In genomic region chrX:52819338-52819737, GRCm38 (mm10) we compare ENCODE assay signal across 31 mouse cellular contexts. TPM values are rescaled to one million over a fixed set of nuclear protein-coding genes. Genes with fewer than 3 reads are reported as not detected.
DNase-seq lines count a peak whose midpoint lies in the region; ATAC-seq and TF ChIP-seq lines count a peak whose summit lies in the region.
"Had no signal": no experiment of that assay in that cellular context is flagged by ENCODE, and none has a peak within 500 bp of the region (broad histone marks: within the 10 kb centered on the region; RNA-seq: fewer than 3 reads in every experiment).

No protein-coding gene starts in this region.

- H3K79me2 ChIP-seq in MEL (ENCODE audit: control insufficient read depth, insufficient read depth, low read length, poor library complexity) = no peaks in the 10 kb centered on the region

- no peaks in the 10 kb centered on the region for H3K27me3 ChIP-seq in MEL (ENCODE audit: control insufficient read depth in 1 of 2, insufficient read depth in 2 of 2, low read length in 2 of 2)
- H3K27me3 ChIP-seq in intestine, embryonic 15.5 days (replicated peaks) = no peaks in the 10 kb centered on the region
- no peaks in the 10 kb centered on the region; the same call in 1 of the 2 replicates for H3K27me3 ChIP-seq in heart, embryonic 12.5 days (replicated peaks)
- H3K27me3 ChIP-seq: embryonic facial prominence, embryonic 13.5 days; forebrain, embryonic 12.5 days; forebrain, embryonic 15.5 days; heart, embryonic 15.5 days; hindbrain, embryonic 13.5 days had no signal

- TF ChIP-seq POLR2A in MEL (IDR thresholded peaks at IDR 0.05; ENCODE audit: control insufficient read depth in 1 of 2, insufficient read depth in 1 of 2, low read depth in 1 of 2, low read length in 2 of 2, poor library complexity in 1 of 2) = no peak

- H3K4me2 ChIP-seq in intestine, embryonic 15.5 days (replicated peaks) = no peak overlapping the region
- no peak overlapping the region for H3K4me2 ChIP-seq in heart, embryonic 12.5 days
- H3K4me2 ChIP-seq: embryonic facial prominence, embryonic 13.5 days; forebrain, embryonic 12.5 days; forebrain, embryonic 15.5 days; heart, embryonic 11.5 days; heart, embryonic 15.5 days; hindbrain, embryonic 13.5 days had no signal

- no peak overlapping the region for H3K4me3 ChIP-seq in MEL (ENCODE audit: control insufficient read depth in 1 of 2, insufficient read depth in 1 of 2, low read depth in 2 of 2, low read length in 2 of 2)
- H3K4me3 ChIP-seq in intestine, embryonic 15.5 days (replicated peaks) = no peak overlapping the region
- H3K4me3 ChIP-seq in heart, embryonic 12.5 days = no peak overlapping the region
- H3K4me3 ChIP-seq: embryonic facial prominence, embryonic 10.5 days; embryonic facial prominence, embryonic 13.5 days; erythroblast, embryonic 14.5 days; forebrain, embryonic 12.5 days; forebrain, embryonic 15.5 days; heart, embryonic 15.5 days; hindbrain, embryonic 10.5 days; hindbrain, embryonic 13.5 days had no signal

- TF ChIP-seq RAD21 in MEL (IDR thresholded peaks at IDR 0.05; ENCODE audit: low read depth, low read length) = no peak

- no peak for TF ChIP-seq CTCF in MEL (IDR thresholded peaks at IDR 0.05 in 2 of 3, conservative IDR thresholded peaks at IDR 0.05 in 1 of 3; ENCODE audit: control insufficient read depth in 1 of 3, insufficient read depth in 1 of 3, low read depth in 2 of 3, low read length in 3 of 3, poor library complexity in 1 of 3, severe bottlenecking in 1 of 3)

- peak; percentile 88 for ATAC-seq in intestine, embryonic 15.5 days
- ATAC-seq in heart, embryonic 12.5 days (ENCODE audit: insufficient number of reproducible peaks, low FRiP score) = no peak
- ATAC-seq: CD4-positive, CD25-positive, alpha-beta regulatory T cell, adult 4 months; forebrain, embryonic 15.5 days; hindbrain, embryonic 16.5 days; Patski had no signal

- no peak for TF ChIP-seq EP300 in MEL (IDR thresholded peaks at IDR 0.05; ENCODE audit: low read depth in 1 of 2, low read length in 2 of 2)

- H3K9me3 ChIP-seq in MEL (replicated peaks; ENCODE audit: insufficient read depth, low read length) = no peaks in the 10 kb centered on the region
- no peaks in the 10 kb centered on the region for H3K9me3 ChIP-seq in intestine, embryonic 15.5 days
- H3K9me3 ChIP-seq in heart, embryonic 12.5 days (replicated peaks) = no peaks in the 10 kb centered on the region
- H3K9me3 ChIP-seq: embryonic facial prominence, embryonic 10.5 days; embryonic facial prominence, embryonic 13.5 days; forebrain, embryonic 12.5 days; forebrain, embryonic 15.5 days; heart, embryonic 15.5 days; hindbrain, embryonic 10.5 days; hindbrain, embryonic 13.5 days had no signal

- DNase-seq in 416B (ENCODE audit: low read depth) = peak; percentile 55
- peak; percentile 1 for DNase-seq in MEL (ENCODE audit: low read depth, low spot score)
- DNase-seq in large intestine, adult 2 months (ENCODE audit: low read depth, low spot score) = peak; percentile 6
- no peak for DNase-seq in frontal cortex, adult 2 months (ENCODE audit: extremely low spot score in 1 of 2, low spot score in 1 of 2)
- no peak for DNase-seq in adrenal gland, postnatal 25 days
- no peak for DNase-seq in heart, adult 18-20 months
- DNase-seq: adrenal gland, postnatal 14 days; cerebellum, adult 18-20 months; cerebellum, adult 9-10 months; cerebellum, postnatal 14 days; gastrocnemius, postnatal 10 days; gastrocnemius, postnatal 36 days; heart, postnatal 10 days; heart, postnatal 36 days; kidney, adult 11 months had no signal

- 38% methylated on average over 3 of the region's 3 CpGs for WGBS in intestine, embryonic 15.5 days
- 15% methylated on average over 3 of the region's 3 CpGs for whole genome bisulfite sequencing in large intestine, adult 2 months
- 22% methylated on average over 3 of the region's 3 CpGs for WGBS in heart, embryonic 12.5 days

- H3K27ac ChIP-seq in MEL (ENCODE audit: control insufficient read depth, low read depth, low read length) = no peak overlapping the region
- no peak overlapping the region for H3K27ac ChIP-seq in intestine, embryonic 15.5 days
- no peak overlapping the region for H3K27ac ChIP-seq in heart, embryonic 12.5 days (ENCODE audit: poor library complexity, severe bottlenecking)
- H3K27ac ChIP-seq: embryonic facial prominence, embryonic 10.5 days; embryonic facial prominence, embryonic 13.5 days; forebrain, embryonic 12.5 days; forebrain, embryonic 15.5 days; heart, embryonic 15.5 days; hindbrain, embryonic 10.5 days; hindbrain, embryonic 13.5 days had no signal

- H3K36me3 ChIP-seq in MEL (ENCODE audit: control insufficient read depth in 1 of 2, insufficient read depth in 2 of 2, low read length in 2 of 2) = no peaks in the 10 kb centered on the region
- H3K36me3 ChIP-seq in intestine, embryonic 15.5 days = no peaks in the 10 kb centered on the region
- H3K36me3 ChIP-seq in heart, embryonic 12.5 days = no peaks in the 10 kb centered on the region
- H3K36me3 ChIP-seq: embryonic facial prominence, embryonic 10.5 days; embryonic facial prominence, embryonic 13.5 days; forebrain, embryonic 12.5 days; forebrain, embryonic 15.5 days; heart, embryonic 15.5 days; hindbrain, embryonic 10.5 days; hindbrain, embryonic 13.5 days had no signal

- no peak overlapping the region for H3K9ac ChIP-seq in MEL (ENCODE audit: control insufficient read depth, low read depth, low read length, poor library complexity, severe bottlenecking)
- no peak overlapping the region for H3K9ac ChIP-seq in intestine, embryonic 15.5 days
- no peak overlapping the region for H3K9ac ChIP-seq in heart, embryonic 12.5 days
- H3K9ac ChIP-seq: embryonic facial prominence, embryonic 13.5 days; forebrain, embryonic 12.5 days; forebrain, embryonic 15.5 days; heart, embryonic 15.5 days; hindbrain, embryonic 13.5 days had no signal

- no peaks in the 10 kb centered on the region for H3K4me1 ChIP-seq in MEL (ENCODE audit: control insufficient read depth in 1 of 2, insufficient read depth in 2 of 2, low read length in 2 of 2)
- H3K4me1 ChIP-seq in intestine, embryonic 15.5 days (replicated peaks) = no peaks in the 10 kb centered on the region
- no peaks in the 10 kb centered on the region for H3K4me1 ChIP-seq in heart, embryonic 12.5 days (replicated peaks)
- H3K4me1 ChIP-seq: embryonic facial prominence, embryonic 10.5 days; embryonic facial prominence, embryonic 13.5 days; forebrain, embryonic 12.5 days; forebrain, embryonic 15.5 days; heart, embryonic 15.5 days; hindbrain, embryonic 10.5 days; hindbrain, embryonic 13.5 days had no signal

TF ChIP-seq in MEL, 35 proteins besides CTCF, POLR2A, EP300 and RAD21:
- TF ChIP-seq ELF1 (IDR thresholded peaks at IDR 0.05; ENCODE audit: low read depth, low read length) = no peak
- no peak for TF ChIP-seq GATA1 (IDR thresholded peaks at IDR 0.05; ENCODE audit: low read depth, low read length)
- no peak for TF ChIP-seq MYB (IDR thresholded peaks at IDR 0.05; ENCODE audit: low read depth, low read length)
- no peak for TF ChIP-seq HCFC1 (IDR thresholded peaks at IDR 0.05; ENCODE audit: low read depth, low read length)
- TF ChIP-seq MAFK (IDR thresholded peaks at IDR 0.05; ENCODE audit: borderline replicate concordance, low read depth, low read length) = no peak
- no peak for TF ChIP-seq CHD2 (IDR thresholded peaks at IDR 0.05; ENCODE audit: low read length)
- TF ChIP-seq MAZ (IDR thresholded peaks at IDR 0.05; ENCODE audit: low read depth, low read length) = no peak
- no peak for TF ChIP-seq SIN3A (IDR thresholded peaks at IDR 0.05; ENCODE audit: low read length)
- no peak for TF ChIP-seq UBTF (IDR thresholded peaks at IDR 0.05; ENCODE audit: borderline replicate concordance, insufficient read depth, low read depth, low read length)
- no peak for TF ChIP-seq TAL1 (IDR thresholded peaks at IDR 0.05; ENCODE audit: low read length)
- TF ChIP-seq E2F4 (IDR thresholded peaks at IDR 0.05; ENCODE audit: borderline replicate concordance, low read depth, low read length) = no peak
- no peak for TF ChIP-seq TBP (IDR thresholded peaks at IDR 0.05; ENCODE audit: low read depth, low read length)

RNA-seq across cellular contexts. Expression of gene Ccdc160, which starts 28.3 kb away (rescaled TPM):
- total RNA-seq in MEL (2012; rRNA removed) = not detected in 2 replicates
- not detected for polyA plus RNA-seq in MEL (2012; ENCODE audit: insufficient read depth in 1 of 2, insufficient read length in 2 of 2, low read depth in 1 of 2, low replicate concordance in 2 of 2, missing spikeins in 1 of 2)
- polyA plus RNA-seq in intestine, embryonic 15.5 days (2015; fragmentation: Nextera tagmentation; extraction: Ambion mirVana) = 4.3 and 4.6 TPM in 2 replicates
- polyA plus RNA-seq in large intestine, adult 2 months (2012; rRNA removed) = not detected in 2 replicates
- 2.7 and 2.9 TPM in 2 replicates for polyA plus RNA-seq in frontal cortex, adult 2 months (2012; rRNA removed)
- total RNA-seq in adrenal gland, postnatal 25 days (2021) = 13.6 and 14.0 TPM in 2 replicates
- 0.40 and 0.69 TPM in 2 replicates for polyA plus RNA-seq in heart, embryonic 12.5 days (2016; fragmentation: Nextera tagmentation; extraction: Ambion mirVana)
- under 1 TPM; 0.27 to 0.36 TPM for total RNA-seq in heart, adult 18-20 months (2021)
- total RNA-seq: granulocyte monocyte progenitor cell, adult 5-6 weeks had no signal
- polyA plus RNA-seq: C2C12; CD4-positive, CD25-positive, alpha-beta regulatory T cell, adult 4 months; embryonic facial prominence, embryonic 13.5 days; erythroblast, embryonic 14.5 days had no signal

Comparison
In these comparisons a context has a peak if more than half of its experiments do, and no peak if none do; other contexts are left out.
1. DNase-seq: peak in 416B (single experiment), MEL (single experiment) and large intestine, adult 2 months (single experiment); none in frontal cortex, adult 2 months (0 of 2), adrenal gland, postnatal 25 days (single experiment) and heart, adult 18-20 months (0 of 2).